Mouse (Mus musculus) lung, adult 2 months (tissue): ENCODE measurements at regions not wholly inside any gene's neighbourhood (a gene's known extent, or its start where the extent isn't known, plus 50 kb on each side); places are given as distances from the start of the nearest gene placed in this dataset.

ENCODE experiments used
- DNase-seq: peaks from one replicate; pipeline ENCODE4 v3.0.0; 2022
- H3K4me1 ChIP-seq: fragments of 200-500 bp; 2 replicates; pipeline ENCODE4 v1.6.1; 2011; ENCODE audit warnings: low read length; ENCODE audit not compliant: control insufficient read depth, insufficient read depth
- H3K4me3 ChIP-seq: fragments of 200-500 bp; replicated peaks from 2 replicates; pipeline ENCODE3; 2011; ENCODE audit warnings: low read depth, mild to moderate bottlenecking, control low read depth, low read length; ENCODE audit errors: extremely low read depth
- CTCF ChIP-seq: fragments of 200-500 bp; IDR thresholded peaks from 2 replicates; pipeline ENCODE4 v1.5.1; 2011; ENCODE audit warnings: mild to moderate bottlenecking, low read length, control low read depth; ENCODE audit not compliant: insufficient read depth
- POLR2A ChIP-seq: fragments of 200-500 bp; IDR thresholded peaks from 2 replicates; pipeline ENCODE4 v1.6.1; 2011; ENCODE audit warnings: low read depth, mild to moderate bottlenecking, control low read depth, low read length, borderline replicate concordance; ENCODE audit errors: extremely low read depth
- WGBS: fragments of 180-500 bp; shearing (Covaris S2); methylation state at CpG from one replicate; pipeline ENCODE4 v1.1.7; 2018; 5-methylcytosine and 5-hydroxymethylcytosine counted together

DNA sequence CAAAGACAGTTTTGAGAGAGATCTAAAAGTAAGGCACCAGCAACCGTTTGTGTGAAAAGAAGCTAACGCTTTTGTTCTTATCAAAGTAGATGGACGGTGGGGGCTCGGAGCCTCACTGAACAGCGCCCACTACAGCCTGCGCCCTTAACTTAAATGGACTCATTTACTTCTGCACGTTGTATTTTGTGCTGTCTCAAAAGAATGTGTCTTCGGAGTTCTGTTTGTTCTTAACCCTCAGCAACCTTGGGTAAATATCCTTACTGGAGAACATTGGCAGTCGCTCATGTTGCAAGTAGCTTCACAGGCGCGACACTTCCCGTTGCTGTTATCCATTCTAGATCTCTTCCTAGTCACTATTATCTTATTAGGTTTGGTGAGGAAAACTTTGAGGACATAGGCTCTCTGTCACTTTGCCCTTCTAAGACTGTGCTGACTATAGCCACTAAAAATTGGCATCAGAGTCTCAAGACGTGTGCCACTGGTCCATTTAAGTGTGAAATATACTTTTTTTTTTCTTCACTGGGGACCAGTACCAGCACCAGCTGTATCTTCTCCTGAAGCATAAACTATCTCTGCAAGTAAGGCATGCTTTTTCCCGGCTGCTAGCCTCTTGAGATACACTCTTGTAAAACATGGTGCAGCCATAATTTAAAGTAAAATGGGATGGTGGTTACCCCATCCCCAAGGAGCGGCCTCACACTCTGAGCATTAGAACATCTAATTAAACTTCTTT, 507.0 kb upstream of the Kif2a start:
- 44% methylated on average over 15 of the region's 15 CpGs for WGBS
- Histone ChIP-seq H3K4me1 (peaks cover 6% of the 10 kb centered on the region), H3K4me3 (no peak overlapping the region)
- no peak for DNase-seq
- TF ChIP-seq POLR2A (no peak), CTCF (peak; percentile 13; the same call in 1 of the 2 replicates)

DNA sequence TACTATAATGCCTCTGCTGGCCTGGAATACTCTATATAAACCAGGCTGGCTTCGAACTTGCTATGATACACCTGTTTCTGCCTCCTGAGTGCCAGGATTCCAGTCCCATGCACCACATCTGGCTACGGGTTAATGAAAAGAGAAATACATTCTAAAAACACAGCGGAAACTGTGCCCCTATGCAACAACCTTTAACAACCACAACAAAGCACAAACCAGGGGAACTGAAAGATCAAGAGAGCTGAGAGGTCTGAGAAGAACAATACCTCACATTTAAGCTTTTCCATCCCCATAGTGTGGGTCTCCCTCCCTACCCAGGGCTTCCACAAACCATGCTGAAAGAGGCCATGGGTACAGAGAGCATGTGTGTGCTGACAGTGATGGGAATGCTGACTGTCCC, 501.0 kb upstream of the Kif2a start:
- H3K4me3 ChIP-seq: no peak overlapping the region
- H3K4me1 ChIP-seq: no peaks in the 10 kb centered on the region
- WGBS: 87% methylated on average over 3 of the region's 3 CpGs
- TF ChIP-seq CTCF (no peak), POLR2A (no peak)
- DNase-seq: no peak

DNA sequence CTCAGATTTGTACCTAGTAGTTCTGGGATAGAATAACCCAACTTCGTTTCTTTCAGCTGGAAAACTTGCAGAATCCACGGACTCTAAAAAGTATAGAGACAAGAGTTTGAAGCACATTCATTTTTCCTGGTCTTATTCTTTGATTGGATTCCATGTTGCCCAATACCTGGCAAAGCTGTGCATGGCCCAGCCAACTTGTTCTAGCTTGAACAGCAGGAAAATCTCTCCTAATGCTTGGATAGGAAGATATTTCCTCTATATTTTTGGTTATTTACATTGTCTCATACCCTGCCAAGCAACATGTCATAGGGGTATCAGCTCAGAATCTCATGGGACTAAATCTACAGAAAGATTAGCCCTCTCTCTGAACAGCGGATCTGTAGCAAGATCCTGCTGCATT, 492.3 kb upstream of the Kif2a start:
- no peak for DNase-seq
- 59% methylated on average over 3 of the region's 3 CpGs for WGBS
- no peak for TF ChIP-seq POLR2A
- no peak for TF ChIP-seq CTCF

DNA sequence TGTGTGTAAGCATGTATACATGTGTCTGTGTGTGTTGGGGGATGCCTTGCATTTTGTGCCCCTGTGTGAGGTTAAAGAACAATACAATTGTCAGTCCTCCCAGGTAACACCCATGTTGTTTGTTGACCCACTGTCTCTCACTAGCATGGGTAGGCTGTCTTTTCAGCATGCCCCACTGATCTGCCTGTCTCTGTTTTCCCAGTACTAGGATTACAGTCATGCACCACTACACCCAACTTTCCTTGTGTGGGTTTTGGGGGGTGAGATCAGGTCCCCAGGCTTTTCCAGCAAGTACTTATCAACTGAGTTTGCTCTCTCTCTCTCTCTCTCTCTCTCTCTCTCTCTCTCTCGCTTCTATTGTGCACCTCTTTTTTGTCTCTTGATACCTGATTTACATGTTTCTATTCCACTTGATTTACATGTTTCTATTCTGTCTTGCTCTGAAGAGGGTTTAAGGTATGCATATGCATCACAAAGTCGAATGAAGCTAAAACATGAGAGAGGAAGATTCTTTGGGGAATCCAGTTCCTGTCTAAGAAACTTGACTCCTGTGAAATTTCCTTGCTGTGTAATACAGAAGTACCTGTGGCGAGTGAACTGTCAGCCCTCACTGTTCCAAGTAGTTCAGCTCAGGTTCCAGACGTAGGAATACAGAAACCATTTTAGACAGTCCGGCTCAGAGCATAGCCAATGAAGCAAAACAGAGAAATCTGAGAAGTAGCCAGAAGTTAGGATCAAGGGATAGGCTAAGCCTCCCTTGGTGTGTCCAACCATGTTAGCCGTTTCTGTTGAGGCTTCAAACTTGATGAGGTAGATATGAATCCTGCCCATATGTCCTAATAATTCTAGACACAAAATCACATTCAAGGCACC, 491.6 kb upstream of the Kif2a start:
- no peak for DNase-seq
- no peak for TF ChIP-seq POLR2A
- no peak for TF ChIP-seq CTCF
- H3K4me1 ChIP-seq: no peaks in the 10 kb centered on the region; the same call in 1 of the 2 replicates
- WGBS: 72% methylated on average over 6 of the region's 6 CpGs
- H3K4me3 ChIP-seq: no peak overlapping the region

More for the DNA sequence above, 492.3 kb upstream of the Kif2a start:
- Histone ChIP-seq H3K4me1 (no peaks in the 10 kb centered on the region; the same call in 1 of the 2 replicates), H3K4me3 (no peak overlapping the region)

DNA sequence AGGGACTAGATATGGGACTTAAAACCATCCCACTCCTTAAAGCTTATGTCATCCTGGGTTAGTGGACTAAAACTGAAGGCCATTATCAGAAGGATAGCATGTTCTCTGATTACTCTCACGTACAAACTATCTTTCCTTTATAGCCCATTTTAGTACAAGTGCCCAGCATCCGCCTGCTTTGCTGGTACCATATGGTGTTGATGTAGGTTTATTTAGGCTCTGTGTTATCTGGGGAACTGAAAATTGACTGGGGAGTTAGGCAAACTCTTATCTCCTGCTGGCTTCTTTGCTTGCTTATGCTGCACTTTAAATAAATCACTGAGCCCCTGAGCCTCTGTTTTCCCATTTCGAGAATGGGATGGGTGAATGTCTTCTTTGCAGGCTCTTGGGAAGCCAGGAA, 485.4 kb upstream of the Kif2a start:
- no peak for DNase-seq
- TF ChIP-seq CTCF (no peak), POLR2A (no peak)
- Histone ChIP-seq H3K4me3 (no peak overlapping the region), H3K4me1 (no peaks in the 10 kb centered on the region)
- 65% methylated on average over 3 of the region's 3 CpGs for WGBS

DNA sequence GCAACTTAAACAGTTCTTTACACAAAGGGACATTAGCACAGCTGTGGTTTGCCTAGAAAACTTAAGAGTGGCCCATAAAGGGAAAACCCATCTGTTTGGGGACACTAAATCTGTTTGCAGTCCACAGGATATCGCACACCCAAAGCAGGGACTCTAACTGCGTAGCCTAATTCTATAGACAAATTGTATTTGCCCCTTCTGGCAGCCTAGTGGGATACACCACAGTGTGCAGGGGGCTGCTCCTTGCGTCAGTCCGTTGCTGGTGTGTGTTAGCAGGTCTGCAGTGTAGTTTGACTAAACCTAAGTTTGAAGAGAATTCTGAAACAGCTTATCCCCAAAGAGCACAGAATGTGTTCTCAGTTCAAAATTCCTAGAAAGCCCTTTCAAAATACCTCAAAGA, 484.9 kb upstream of the Kif2a start:
- DNase-seq: no peak
- no peak for TF ChIP-seq POLR2A
- no peak for TF ChIP-seq CTCF
- no peaks in the 10 kb centered on the region for H3K4me1 ChIP-seq
- H3K4me3 ChIP-seq: no peak overlapping the region
- 81% methylated on average over 4 of the region's 4 CpGs for WGBS

DNA sequence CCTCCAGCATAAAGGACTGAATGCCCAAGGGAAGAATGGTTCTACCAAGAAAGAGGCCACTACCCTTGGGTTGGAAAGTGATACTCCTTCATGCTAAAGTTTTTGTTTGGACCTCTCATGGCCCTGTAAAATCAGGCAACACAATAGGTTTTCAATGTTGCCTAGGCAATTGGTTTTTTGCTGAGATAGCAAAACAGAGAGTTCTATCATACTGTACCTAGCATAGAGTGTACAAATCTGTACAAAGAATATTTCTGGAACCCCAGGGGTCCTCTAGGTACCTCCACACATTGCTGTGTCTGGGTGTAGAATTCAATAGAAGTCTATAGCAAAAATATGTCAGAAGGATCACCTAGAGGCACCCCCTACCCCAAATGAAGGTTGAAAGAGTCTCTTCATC, 483.4 kb upstream of the Kif2a start:
- TF ChIP-seq POLR2A: no peak
- TF ChIP-seq CTCF: no peak
- Histone ChIP-seq H3K4me1 (no peaks in the 10 kb centered on the region), H3K4me3 (no peak overlapping the region)
- DNase-seq: no peak

DNA sequence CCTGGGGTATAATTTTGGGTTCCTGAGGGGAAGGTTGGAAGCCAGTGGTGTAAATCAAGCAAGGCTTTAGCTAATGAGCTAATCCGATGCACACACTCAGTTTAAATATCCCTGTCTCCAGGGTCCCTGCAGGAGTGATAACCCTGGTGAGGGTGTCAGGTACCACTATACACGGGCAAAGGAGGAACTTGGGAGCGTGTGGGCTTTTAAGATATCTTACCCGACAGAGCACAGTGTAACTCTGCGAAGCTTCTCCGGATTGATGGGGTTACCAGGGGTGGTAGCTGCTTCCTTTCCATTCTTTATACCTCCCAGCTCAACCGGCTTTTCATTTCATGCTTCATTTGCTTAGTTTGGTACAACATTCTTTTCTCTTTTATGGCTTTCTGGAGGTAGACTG, 480.3 kb upstream of the Kif2a start:
- TF ChIP-seq CTCF: no peak
- no peak for TF ChIP-seq POLR2A
- no peak for DNase-seq
- H3K4me3 ChIP-seq: no peak overlapping the region
- 63% methylated on average over 7 of the region's 7 CpGs for WGBS
- peaks cover 6% of the 10 kb centered on the region; the same call in 1 of the 2 replicates for H3K4me1 ChIP-seq

DNA sequence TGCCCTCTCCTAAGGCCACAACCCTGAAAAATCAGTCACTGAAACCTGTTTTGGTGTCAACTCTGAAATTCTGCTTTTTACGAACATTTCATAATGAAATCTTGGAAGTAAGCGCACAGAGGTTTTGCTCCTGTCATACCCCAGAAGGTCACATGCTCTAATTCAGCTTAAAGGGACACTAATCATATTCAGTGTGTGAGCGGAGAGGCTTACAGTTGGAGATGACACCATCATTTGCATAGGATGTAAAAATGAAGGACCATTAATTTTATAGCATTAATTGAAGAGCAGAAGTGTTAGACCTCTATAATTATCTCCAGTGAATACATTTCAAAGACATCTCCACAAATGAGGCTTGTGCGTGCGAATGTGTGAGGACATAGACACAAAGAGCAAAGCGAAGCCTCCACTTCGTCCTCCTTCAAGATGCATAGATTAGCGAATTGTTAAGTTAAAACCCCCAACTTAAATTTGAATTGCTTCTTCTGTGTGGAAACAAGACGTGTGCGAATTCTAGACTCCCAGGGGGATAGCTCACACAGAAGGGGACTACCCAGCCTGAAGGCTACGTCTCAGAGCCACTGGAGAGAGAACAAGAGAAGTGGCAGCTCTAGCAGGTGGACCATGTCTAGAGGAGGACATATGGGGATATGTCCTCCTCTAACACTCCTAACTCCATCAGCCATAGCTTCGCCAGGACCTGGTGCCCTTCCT, 479.0 kb upstream of the Kif2a start:
- TF ChIP-seq POLR2A (no peak), CTCF (no peak)
- Histone ChIP-seq H3K4me3 (no peak overlapping the region), H3K4me1 (peaks cover 6% of the 10 kb centered on the region; the same call in 1 of the 2 replicates)
- WGBS: 92% methylated on average over 12 of the region's 12 CpGs
- no peak for DNase-seq
